Mouse (Mus musculus) E14TG2a.4 (cell line): ENCODE measurements around the gene Usp48.

Experiments
- H3K27me3 ChIP-seq: 2 replicates; pipeline ENCODE4 v1.6.1; 2014; ENCODE audit warnings: low read length, control low read depth; ENCODE audit not compliant: insufficient read depth
- H3K36me3 ChIP-seq: 2 replicates; pipeline ENCODE4 v1.6.1; 2014; ENCODE audit warnings: low read length, control low read depth; ENCODE audit not compliant: insufficient read depth
- H3K4me1 ChIP-seq: replicated peaks from 2 replicates; pipeline ENCODE4 v1.6.1; 2014; ENCODE audit warnings: low read depth, low read length, control low read depth
- H3K4me3 ChIP-seq: replicated peaks from 2 replicates; pipeline ENCODE4 v1.5.1; 2014; ENCODE audit warnings: mild to moderate bottlenecking, low read length
- H3K9me3 ChIP-seq: 2 replicates; pipeline ENCODE4 v1.6.1; 2014; ENCODE audit warnings: low read length, control low read depth
- CTCF ChIP-seq: conservative IDR thresholded peaks from 2 replicates; pipeline ENCODE4 v1.5.1; 2014; ENCODE audit warnings: low read length
- NANOG ChIP-seq: IDR thresholded peaks from 2 replicates; pipeline ENCODE4 v1.6.1; 2014; ENCODE audit warnings: borderline replicate concordance, low read length, mixed read lengths
- POU5F1 ChIP-seq: IDR thresholded peaks from 2 replicates; pipeline ENCODE4 v1.6.1; 2014; ENCODE audit warnings: low read length, borderline replicate concordance

The Usp48 gene

GRCm38 (mm10) chr4:137597098-137597630, 3.6 kb downstream of the Usp48 start:
- peaks cover 81% of the 10 kb centered on the region for H3K4me1 ChIP-seq
- no peaks in the 10 kb centered on the region for H3K27me3 ChIP-seq
- H3K36me3 ChIP-seq = peaks cover 66% of the 10 kb centered on the region
- TF ChIP-seq POU5F1 (no peak), NANOG (peak; percentile 30; the same call in 1 of the 2 replicates)
- peak overlapping the region; percentile 100 for H3K4me3 ChIP-seq
- no peaks in the 10 kb centered on the region for H3K9me3 ChIP-seq

GRCm38 (mm10) chr4:137598577-137598976, 5.0 kb downstream of the Usp48 start:
- Histone ChIP-seq H3K9me3 (no peaks in the 10 kb centered on the region), H3K4me1 (peaks cover 81% of the 10 kb centered on the region), H3K4me3 (peak overlapping the region; percentile 100), H3K27me3 (no peaks in the 10 kb centered on the region), H3K36me3 (peaks cover 78% of the 10 kb centered on the region)
- no peak for TF ChIP-seq CTCF
- no peak for TF ChIP-seq POU5F1
- TF ChIP-seq NANOG = no peak

GRCm38 (mm10) chr4:137603449-137604171, 10.1 kb downstream of the Usp48 start:
- Histone ChIP-seq H3K4me1 (peaks cover 88% of the 10 kb centered on the region), H3K27me3 (no peaks in the 10 kb centered on the region), H3K4me3 (peak overlapping the region; percentile 27), H3K36me3 (peaks cover 98% of the 10 kb centered on the region), H3K9me3 (no peaks in the 10 kb centered on the region)
- no peak for TF ChIP-seq POU5F1
- TF ChIP-seq NANOG = no peak
- TF ChIP-seq CTCF = no peak

- no peaks in the 10 kb centered on the region for H3K27me3 ChIP-seq
These were observed 13.5 kb downstream of the Usp48 start for GRCm38 (mm10) chr4:137607023-137607422.

GRCm38 (mm10) chr4:137609281-137609680, 15.7 kb downstream of the Usp48 start:
- H3K9me3 ChIP-seq = no peaks in the 10 kb centered on the region
- no peak for TF ChIP-seq NANOG
- TF ChIP-seq CTCF = no peak
- no peak for TF ChIP-seq POU5F1
- H3K27me3 ChIP-seq = no peaks in the 10 kb centered on the region
- H3K36me3 ChIP-seq = peaks cover 100% of the 10 kb centered on the region
- H3K4me3 ChIP-seq = no peak overlapping the region
- H3K4me1 ChIP-seq = peaks cover 68% of the 10 kb centered on the region

More at GRCm38 (mm10) chr4:137607023-137607422, 13.5 kb downstream of the Usp48 start:
- Histone ChIP-seq H3K4me3 (no peak overlapping the region), H3K4me1 (peaks cover 77% of the 10 kb centered on the region), H3K9me3 (no peaks in the 10 kb centered on the region), H3K36me3 (peaks cover 98% of the 10 kb centered on the region)
- TF ChIP-seq NANOG (no peak), CTCF (no peak), POU5F1 (no peak)

GRCm38 (mm10) chr4:137609702-137610101, 16.1 kb downstream of the Usp48 start:
- Histone ChIP-seq H3K27me3 (no peaks in the 10 kb centered on the region), H3K4me3 (no peak overlapping the region), H3K36me3 (peaks cover 100% of the 10 kb centered on the region), H3K4me1 (peaks cover 65% of the 10 kb centered on the region), H3K9me3 (no peaks in the 10 kb centered on the region)
- TF ChIP-seq CTCF (no peak), POU5F1 (no peak), NANOG (no peak)

GRCm38 (mm10) chr4:137610256-137610655, 16.7 kb downstream of the Usp48 start:
- Histone ChIP-seq H3K4me1 (peaks cover 63% of the 10 kb centered on the region), H3K36me3 (peaks cover 99% of the 10 kb centered on the region), H3K9me3 (no peaks in the 10 kb centered on the region), H3K4me3 (no peak overlapping the region), H3K27me3 (no peaks in the 10 kb centered on the region)
- TF ChIP-seq NANOG = no peak
- no peak for TF ChIP-seq POU5F1
- TF ChIP-seq CTCF = no peak

- Histone ChIP-seq H3K9me3 (no peaks in the 10 kb centered on the region), H3K36me3 (peaks cover 100% of the 10 kb centered on the region), H3K4me3 (no peak overlapping the region), H3K4me1 (peaks cover 34% of the 10 kb centered on the region), H3K27me3 (no peaks in the 10 kb centered on the region)
- TF ChIP-seq NANOG = no peak
- TF ChIP-seq POU5F1 = no peak
- TF ChIP-seq CTCF = no peak
These were observed 29.3 kb downstream of the Usp48 start for GRCm38 (mm10) chr4:137622847-137623246.
